Mouse (Mus musculus) E14TG2a.4 (cell line): ENCODE measurements around the gene Serpina11.
A peak's percentile ranks its signal among the peaks of the same experiment; 100 is the strongest.

Source experiments
- H3K27me3 ChIP-seq: 2 replicates; pipeline ENCODE4 v1.6.1; 2014; ENCODE audit warnings: low read length, control low read depth; ENCODE audit not compliant: insufficient read depth
- H3K36me3 ChIP-seq: 2 replicates; pipeline ENCODE4 v1.6.1; 2014; ENCODE audit warnings: low read length, control low read depth; ENCODE audit not compliant: insufficient read depth
- H3K4me1 ChIP-seq: replicated peaks from 2 replicates; pipeline ENCODE4 v1.6.1; 2014; ENCODE audit warnings: low read depth, low read length, control low read depth
- H3K4me3 ChIP-seq: replicated peaks from 2 replicates; pipeline ENCODE4 v1.5.1; 2014; ENCODE audit warnings: mild to moderate bottlenecking, low read length
- H3K9me3 ChIP-seq: 2 replicates; pipeline ENCODE4 v1.6.1; 2014; ENCODE audit warnings: low read length, control low read depth
- CTCF ChIP-seq: conservative IDR thresholded peaks from 2 replicates; pipeline ENCODE4 v1.5.1; 2014; ENCODE audit warnings: low read length
- NANOG ChIP-seq: IDR thresholded peaks from 2 replicates; pipeline ENCODE4 v1.6.1; 2014; ENCODE audit warnings: borderline replicate concordance, low read length, mixed read lengths
- POU5F1 ChIP-seq: IDR thresholded peaks from 2 replicates; pipeline ENCODE4 v1.6.1; 2014; ENCODE audit warnings: low read length, borderline replicate concordance

Serpina11 gene

GRCm38 (mm10) chr12:103989857-103990256 is at the start of gene Serpina11:
Gene Serpina11, minus strand, starts transcription at chr12:103989957.
- TF ChIP-seq NANOG (no peak), POU5F1 (no peak), CTCF (no peak)
- no peak within 1 kb of the TSS for H3K4me3 ChIP-seq
- H3K27me3 ChIP-seq: peaks cover 11% of the 10 kb centered on the region
- H3K36me3 ChIP-seq: no peaks in the 10 kb centered on the region
- H3K9me3 ChIP-seq: no peaks in the 10 kb centered on the region
- H3K4me1 ChIP-seq: no peaks in the 10 kb centered on the region

- Histone ChIP-seq H3K27me3 (peaks cover 5% of the 10 kb centered on the region; the same call in 1 of the 2 replicates), H3K4me1 (peaks cover 10% of the 10 kb centered on the region; the same call in 1 of the 2 replicates), H3K9me3 (no peaks in the 10 kb centered on the region), H3K36me3 (no peaks in the 10 kb centered on the region), H3K4me3 (no peak overlapping the region)
- TF ChIP-seq CTCF: no peak
- TF ChIP-seq NANOG: no peak
- no peak for TF ChIP-seq POU5F1
These were observed 48.4 kb upstream of the Serpina11 start for GRCm38 (mm10) chr12:104038181-104038580.

GRCm38 (mm10) chr12:104033752-104034151 is 44.0 kb upstream of the Serpina11 start:
- no peak for TF ChIP-seq NANOG
- TF ChIP-seq POU5F1: no peak
- no peak for TF ChIP-seq CTCF
- Histone ChIP-seq H3K36me3 (no peaks in the 10 kb centered on the region), H3K4me3 (no peak overlapping the region), H3K9me3 (no peaks in the 10 kb centered on the region), H3K27me3 (peaks cover 11% of the 10 kb centered on the region; the same call in 1 of the 2 replicates), H3K4me1 (0 out of 2 replicates have a peak, but pooled peaks cover 3% of the 10 kb centered on the region)

- peak; percentile 51 for TF ChIP-seq CTCF
- no peak for TF ChIP-seq NANOG
- no peak overlapping the region for H3K4me3 ChIP-seq
- H3K9me3 ChIP-seq: no peaks in the 10 kb centered on the region
- 0 out of 2 replicates have a peak, but pooled peaks cover 3% of the 10 kb centered on the region for H3K4me1 ChIP-seq
- no peaks in the 10 kb centered on the region for H3K36me3 ChIP-seq
- peaks cover 6% of the 10 kb centered on the region; the same call in 1 of the 2 replicates for H3K27me3 ChIP-seq
These were observed 40.2 kb upstream of the Serpina11 start for GRCm38 (mm10) chr12:104029986-104030385.

- Histone ChIP-seq H3K36me3 (no peaks in the 10 kb centered on the region), H3K4me3 (no peak overlapping the region), H3K27me3 (no peaks in the 10 kb centered on the region), H3K9me3 (peaks cover 3% of the 10 kb centered on the region; the same call in 1 of the 2 replicates), H3K4me1 (no peaks in the 10 kb centered on the region)
- TF ChIP-seq CTCF (no peak), NANOG (no peak), POU5F1 (no peak)
These were observed 25.5 kb upstream of the Serpina11 start for GRCm38 (mm10) chr12:104015280-104015679.

- no peak for TF ChIP-seq NANOG
- no peak for TF ChIP-seq CTCF
- TF ChIP-seq POU5F1: no peak
- H3K36me3 ChIP-seq: no peaks in the 10 kb centered on the region
- H3K4me3 ChIP-seq: no peak within 1 kb of the TSS
- H3K9me3 ChIP-seq: peaks cover 3% of the 10 kb centered on the region; the same call in 1 of the 2 replicates
- H3K4me1 ChIP-seq: no peaks in the 10 kb centered on the region
- H3K27me3 ChIP-seq: no peaks in the 10 kb centered on the region
These were observed 23.9 kb upstream of the Serpina11 start, which contains the start of gene Serpina9 for GRCm38 (mm10) chr12:104013620-104014019. Gene Serpina9, minus strand, starts transcription at chr12:104013755.

- Histone ChIP-seq H3K36me3 (no peaks in the 10 kb centered on the region), H3K9me3 (peaks cover 29% of the 10 kb centered on the region), H3K4me3 (no peak overlapping the region), H3K27me3 (no peaks in the 10 kb centered on the region), H3K4me1 (no peaks in the 10 kb centered on the region)
- TF ChIP-seq NANOG: no peak
- no peak for TF ChIP-seq POU5F1
- peak; percentile 51 for TF ChIP-seq CTCF
These were observed 14.9 kb upstream of the Serpina11 start for GRCm38 (mm10) chr12:104004689-104005088.

- H3K9me3 ChIP-seq: peaks cover 30% of the 10 kb centered on the region
- H3K27me3 ChIP-seq: no peaks in the 10 kb centered on the region
- TF ChIP-seq POU5F1 (no peak), NANOG (no peak), CTCF (no peak)
- H3K4me3 ChIP-seq: no peak overlapping the region
- no peaks in the 10 kb centered on the region for H3K36me3 ChIP-seq
- no peaks in the 10 kb centered on the region for H3K4me1 ChIP-seq
These were observed 13.5 kb upstream of the Serpina11 start for GRCm38 (mm10) chr12:104003238-104003612.
